Mouse (Mus musculus): Measurements from ENCODE around the gene Pxt1. TPM values are rescaled to one million over a fixed set of nuclear protein-coding genes. Genes with fewer than 3 reads are reported as not detected.
"Not testable (repeated sequence)": the region's sequence is repeated elsewhere in the genome, so short reads cannot be mapped to it uniquely, and the experiment has no call there.

The Pxt1 gene
- not detected in 2 replicates for polyA plus RNA-seq (2012; ENCODE audit: insufficient read depth, insufficient read length, missing spikeins)

GRCm38 (mm10) chr17:28943740-28944139, at the start of gene Pxt1:
Pxt1 (minus strand) TSS chr17:28943840.
- no peak within 1 kb of the TSS for H3K4me3 ChIP-seq (ENCODE audit: insufficient read depth, low read depth, low read length)
- H3K27ac ChIP-seq (replicated peaks; ENCODE audit: low read depth, low read length), result no peak within 1 kb of the TSS
- no peaks in the 10 kb centered on the region for H3K4me1 ChIP-seq (ENCODE audit: control insufficient read depth, insufficient read depth, insufficient read length, low read length)

DNA sequence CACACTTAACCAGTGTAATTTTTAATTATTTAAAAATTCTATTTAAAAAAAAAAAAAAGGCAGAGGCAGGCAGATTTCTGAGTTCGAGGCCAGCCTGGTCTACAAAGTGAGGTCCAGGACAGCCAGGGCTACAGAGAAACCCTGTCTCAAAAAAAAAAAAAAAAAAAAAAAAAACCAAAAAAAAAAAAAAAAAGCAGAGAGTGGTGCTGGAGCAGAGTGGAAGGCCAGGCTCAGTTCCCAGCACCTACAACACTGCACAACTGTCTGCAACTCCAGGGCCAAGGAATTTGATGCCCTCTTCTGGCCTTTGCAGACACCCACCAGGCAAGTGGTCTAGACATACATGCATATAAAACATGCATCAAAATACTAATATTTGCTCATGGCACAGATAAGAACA, 49.4 kb upstream of the Pxt1 start:
- not testable (repeated sequence) for H3K4me1 ChIP-seq (ENCODE audit: control insufficient read depth, insufficient read depth, insufficient read length, low read length); H3K27ac ChIP-seq (replicated peaks; ENCODE audit: low read depth, low read length); H3K4me3 ChIP-seq (ENCODE audit: insufficient read depth, low read depth, low read length)

- Histone ChIP-seq H3K4me3 (ENCODE audit: insufficient read depth, low read depth, low read length) (no peak overlapping the region), H3K27ac (replicated peaks; ENCODE audit: low read depth, low read length) (no peak overlapping the region)
Observed at GRCm38 (mm10) chr17:28992105-28992504, 48.5 kb upstream of the Pxt1 start.

GRCm38 (mm10) chr17:28991286-28991685, 47.6 kb upstream of the Pxt1 start:
- Histone ChIP-seq H3K4me3 (ENCODE audit: insufficient read depth, low read depth, low read length) (no peak overlapping the region), H3K4me1 (ENCODE audit: control insufficient read depth, insufficient read depth, insufficient read length, low read length) (0 out of 2 replicates have a peak, but pooled peaks cover 2% of the 10 kb centered on the region), H3K27ac (replicated peaks; ENCODE audit: low read depth, low read length) (no peak overlapping the region)

More at GRCm38 (mm10) chr17:28992105-28992504, 48.5 kb upstream of the Pxt1 start:
- H3K4me1 ChIP-seq (ENCODE audit: control insufficient read depth, insufficient read depth, insufficient read length, low read length), result 0 out of 2 replicates have a peak, but pooled peaks cover 2% of the 10 kb centered on the region

- Histone ChIP-seq H3K4me3 (ENCODE audit: insufficient read depth, low read depth, low read length) (no peak overlapping the region), H3K4me1 (ENCODE audit: control insufficient read depth, insufficient read depth, insufficient read length, low read length) (0 out of 2 replicates have a peak, but pooled peaks cover 2% of the 10 kb centered on the region), H3K27ac (replicated peaks; ENCODE audit: low read depth, low read length) (no peak overlapping the region)
Observed at GRCm38 (mm10) chr17:28990060-28990459, 46.4 kb upstream of the Pxt1 start.

DNA sequence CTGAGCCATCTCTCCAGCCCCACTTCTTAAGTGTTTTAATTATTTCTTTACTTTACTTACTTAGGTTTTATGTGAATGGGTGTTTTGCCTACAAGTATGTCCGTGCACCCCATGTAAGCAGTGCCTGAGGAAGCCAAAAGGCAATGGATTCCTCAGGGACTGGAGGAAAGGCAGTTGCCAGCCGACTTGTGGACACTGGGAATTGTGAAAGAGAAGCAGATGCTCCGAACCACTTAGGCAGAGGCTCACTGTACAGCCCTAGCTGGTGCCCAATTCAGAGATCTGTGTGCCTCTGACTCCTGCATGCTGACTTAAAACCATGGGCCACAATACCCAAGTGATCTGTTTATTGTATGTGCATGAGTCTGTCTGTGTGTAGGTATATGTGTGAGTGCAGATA, 45.4 kb upstream of the Pxt1 start:
- Histone ChIP-seq H3K27ac (replicated peaks; ENCODE audit: low read depth, low read length) (no peak overlapping the region), H3K4me1 (ENCODE audit: control insufficient read depth, insufficient read depth, insufficient read length, low read length) (0 out of 2 replicates have a peak, but pooled peaks cover 2% of the 10 kb centered on the region), H3K4me3 (ENCODE audit: insufficient read depth, low read depth, low read length) (no peak overlapping the region)

DNA sequence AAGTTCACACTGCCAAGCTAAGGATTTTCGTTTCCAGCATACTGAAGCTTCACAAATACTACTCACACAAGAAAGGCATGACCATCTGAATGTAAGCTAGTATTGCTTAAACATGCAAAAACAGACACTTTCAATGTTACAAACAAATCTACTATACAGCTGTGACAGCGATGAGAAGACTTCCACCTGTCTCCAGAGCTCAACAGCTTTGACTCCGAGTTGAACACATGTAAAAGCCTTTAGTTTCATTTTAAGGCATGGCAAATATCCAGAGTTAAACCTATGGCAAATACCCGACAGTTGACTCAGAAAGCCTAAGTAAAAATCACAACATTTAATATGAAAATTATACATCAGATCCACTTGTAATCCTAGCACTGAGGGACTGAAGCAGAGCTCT, 44.7 kb upstream of the Pxt1 start:
- Histone ChIP-seq H3K4me1 (ENCODE audit: control insufficient read depth, insufficient read depth, insufficient read length, low read length) (0 out of 2 replicates have a peak, but pooled peaks cover 2% of the 10 kb centered on the region), H3K4me3 (ENCODE audit: insufficient read depth, low read depth, low read length) (no peak overlapping the region), H3K27ac (replicated peaks; ENCODE audit: low read depth, low read length) (no peak overlapping the region)

DNA sequence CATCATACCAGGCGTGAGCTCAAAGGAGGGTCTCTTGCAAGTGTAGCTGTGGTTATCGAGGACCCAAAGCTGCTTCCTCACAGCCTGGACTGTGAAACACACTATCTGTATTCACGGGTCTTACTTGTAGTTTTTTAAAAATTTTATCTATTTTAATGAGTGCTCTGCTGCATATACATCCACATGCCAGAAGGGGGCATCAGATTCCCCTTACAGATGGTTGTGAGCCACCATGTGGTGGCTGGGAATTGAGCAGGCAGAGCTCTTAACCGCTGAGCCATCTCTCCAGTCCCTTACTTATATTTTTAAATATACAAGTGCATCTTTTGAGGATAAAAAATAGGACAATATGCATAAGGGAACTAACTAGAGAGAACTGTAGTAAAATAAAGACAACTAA, 44.1 kb upstream of the Pxt1 start:
- Histone ChIP-seq H3K4me3 (ENCODE audit: insufficient read depth, low read depth, low read length) (no peak overlapping the region), H3K4me1 (ENCODE audit: control insufficient read depth, insufficient read depth, insufficient read length, low read length) (0 out of 2 replicates have a peak, but pooled peaks cover 2% of the 10 kb centered on the region), H3K27ac (replicated peaks; ENCODE audit: low read depth, low read length) (no peak overlapping the region)

DNA sequence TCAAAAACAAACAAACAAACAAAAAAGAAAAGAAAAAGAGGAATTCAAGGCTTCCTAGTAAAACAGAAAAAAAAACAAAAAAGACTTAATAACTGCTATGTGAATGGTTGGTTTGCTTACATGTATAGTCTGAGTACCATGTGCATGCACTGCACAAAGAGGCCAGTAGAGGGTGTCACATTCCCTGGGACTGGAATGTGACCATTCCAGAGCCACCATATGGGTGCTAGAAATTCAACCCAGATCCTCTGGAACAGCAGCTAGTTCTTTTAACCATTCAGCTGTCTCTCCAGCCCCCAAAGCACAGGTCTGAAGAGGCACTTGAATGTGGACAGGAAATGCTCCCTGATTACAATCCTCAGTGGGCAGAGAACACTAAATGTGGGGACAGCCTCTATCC, 43.2 kb upstream of the Pxt1 start:
- Histone ChIP-seq H3K4me1 (ENCODE audit: control insufficient read depth, insufficient read depth, insufficient read length, low read length) (no peaks in the 10 kb centered on the region), H3K4me3 (ENCODE audit: insufficient read depth, low read depth, low read length) (no peak overlapping the region), H3K27ac (replicated peaks; ENCODE audit: low read depth, low read length) (no peak overlapping the region)

DNA sequence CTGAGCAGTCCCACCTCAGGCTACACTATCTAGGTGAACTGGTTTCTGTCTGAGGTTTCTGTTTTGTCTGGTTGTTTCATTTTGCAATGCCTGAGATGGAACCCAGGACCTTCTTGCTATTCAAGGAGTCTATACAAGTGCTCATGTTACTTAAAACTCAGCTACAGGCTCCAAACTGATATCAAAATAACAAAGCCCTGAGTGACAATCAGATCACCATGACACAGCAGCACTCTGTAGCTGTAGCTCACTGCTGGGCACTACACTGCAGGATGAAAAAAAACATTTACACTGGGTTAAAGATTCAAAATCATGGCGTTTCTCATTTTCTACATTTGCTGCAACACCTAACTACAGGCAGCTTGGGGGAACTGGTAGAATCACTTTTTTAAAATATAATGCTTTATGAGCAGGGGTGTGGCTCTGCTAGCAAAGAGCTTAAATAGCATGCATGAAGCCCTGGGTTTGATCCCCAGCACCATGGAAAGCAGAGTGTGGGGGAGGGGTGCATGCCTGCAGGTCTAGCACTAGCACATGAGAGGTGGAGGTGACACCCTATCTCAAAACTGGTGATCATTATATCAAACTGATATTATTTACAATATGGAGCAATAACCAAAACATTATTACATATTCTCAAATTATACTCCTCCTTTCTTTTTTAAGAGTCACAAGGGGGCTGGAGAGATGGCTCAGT, 41.2 kb upstream of the Pxt1 start:
- Histone ChIP-seq H3K27ac (replicated peaks; ENCODE audit: low read depth, low read length) (no peak overlapping the region), H3K4me3 (ENCODE audit: insufficient read depth, low read depth, low read length) (no peak overlapping the region), H3K4me1 (ENCODE audit: control insufficient read depth, insufficient read depth, insufficient read length, low read length) (no peaks in the 10 kb centered on the region)

- Histone ChIP-seq H3K4me3 (ENCODE audit: insufficient read depth, low read depth, low read length) (no peak overlapping the region), H3K27ac (replicated peaks; ENCODE audit: low read depth, low read length) (no peak overlapping the region), H3K4me1 (ENCODE audit: control insufficient read depth, insufficient read depth, insufficient read length, low read length) (no peaks in the 10 kb centered on the region)
Observed at GRCm38 (mm10) chr17:28982591-28982990, 39.0 kb upstream of the Pxt1 start.

- Histone ChIP-seq H3K4me3 (ENCODE audit: insufficient read depth, low read depth, low read length) (no peak overlapping the region), H3K27ac (replicated peaks; ENCODE audit: low read depth, low read length) (no peak overlapping the region), H3K4me1 (ENCODE audit: control insufficient read depth, insufficient read depth, insufficient read length, low read length) (no peaks in the 10 kb centered on the region)
Observed at GRCm38 (mm10) chr17:28981081-28981480, 37.4 kb upstream of the Pxt1 start.

GRCm38 (mm10) chr17:28979091-28979490, 35.5 kb upstream of the Pxt1 start:
- Histone ChIP-seq H3K27ac (replicated peaks; ENCODE audit: low read depth, low read length) (no peak overlapping the region), H3K4me3 (ENCODE audit: insufficient read depth, low read depth, low read length) (no peak overlapping the region), H3K4me1 (ENCODE audit: control insufficient read depth, insufficient read depth, insufficient read length, low read length) (no peaks in the 10 kb centered on the region)

GRCm38 (mm10) chr17:28970122-28970521, 26.5 kb upstream of the Pxt1 start:
- Histone ChIP-seq H3K27ac (replicated peaks; ENCODE audit: low read depth, low read length) (no peak overlapping the region), H3K4me3 (ENCODE audit: insufficient read depth, low read depth, low read length) (no peak overlapping the region), H3K4me1 (ENCODE audit: control insufficient read depth, insufficient read depth, insufficient read length, low read length) (no peaks in the 10 kb centered on the region)

- Histone ChIP-seq H3K27ac (replicated peaks; ENCODE audit: low read depth, low read length) (no peak overlapping the region), H3K4me1 (ENCODE audit: control insufficient read depth, insufficient read depth, insufficient read length, low read length) (no peaks in the 10 kb centered on the region), H3K4me3 (ENCODE audit: insufficient read depth, low read depth, low read length) (no peak overlapping the region)
Observed at GRCm38 (mm10) chr17:28967021-28967610, 23.5 kb upstream of the Pxt1 start.

DNA sequence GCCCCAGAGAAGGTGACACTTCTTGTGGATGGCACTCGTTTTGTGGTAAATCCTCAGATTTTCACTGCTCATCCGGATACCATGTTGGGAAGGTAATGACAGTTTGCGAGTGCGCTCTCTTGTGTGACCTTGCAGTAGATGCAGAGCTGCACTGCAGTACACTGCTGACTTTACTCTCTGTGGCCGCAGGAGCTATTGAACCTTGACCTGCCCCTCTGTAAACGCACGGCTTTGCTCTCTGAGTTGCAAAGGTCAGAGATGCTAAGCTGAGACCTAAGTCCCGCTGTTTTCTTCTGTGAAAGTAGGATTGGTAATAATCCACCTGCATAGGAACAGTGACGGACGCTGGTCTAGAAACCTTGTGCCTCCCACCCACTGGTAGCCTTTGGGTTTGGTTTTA, 18.0 kb upstream of the Pxt1 start:
- Histone ChIP-seq H3K27ac (replicated peaks; ENCODE audit: low read depth, low read length) (no peak overlapping the region), H3K4me1 (ENCODE audit: control insufficient read depth, insufficient read depth, insufficient read length, low read length) (no peaks in the 10 kb centered on the region; the same call in 1 of the 2 replicates), H3K4me3 (ENCODE audit: insufficient read depth, low read depth, low read length) (no peak overlapping the region)

All from brown adipose tissue, adult 24 weeks (tissue).